Mouse (Mus musculus): Measurements from ENCODE around the gene Gm17324. TPM values are rescaled to one million over a fixed set of nuclear protein-coding genes. Genes with fewer than 3 reads are reported as not detected.
A peak's percentile ranks its signal among the peaks of the same experiment; 100 is the strongest.
"Not testable (repeated sequence)": the region's sequence is repeated elsewhere in the genome, so short reads cannot be mapped to it uniquely, and the experiment has no call there.

The Gm17324 gene
- polyA plus RNA-seq, 1 experiment from 2014 or later = 1.4 TPM

DNA sequence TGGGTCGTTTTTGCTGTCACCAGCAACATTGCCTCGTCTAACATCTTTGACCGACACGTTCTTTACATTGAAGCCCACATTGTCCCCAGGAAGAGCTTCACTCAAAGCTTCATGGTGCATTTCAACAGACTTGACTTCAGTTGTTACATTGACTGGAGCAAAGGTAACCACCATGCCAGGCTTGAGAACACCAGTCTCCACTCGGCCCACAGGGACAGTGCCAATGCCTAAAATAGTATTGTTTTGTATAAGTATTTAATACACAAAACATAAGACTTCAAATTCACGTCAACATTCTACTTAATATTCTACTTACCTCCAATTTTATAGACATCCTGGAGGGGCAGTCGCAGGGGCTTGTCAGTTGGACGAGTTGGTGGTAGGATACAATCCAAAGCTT, 30.7 kb upstream of the Gm17324 start:
- peak overlapping the region; percentile 64 for H3K4me2 ChIP-seq
- not testable (repeated sequence) for H3K9me3 ChIP-seq (replicated peaks); H3K27me3 ChIP-seq; ATAC-seq (replicated peaks; ENCODE audit: low FRiP score)
- peaks cover 50% of the 10 kb centered on the region for H3K36me3 ChIP-seq
- peaks cover 11% of the 10 kb centered on the region for H3K4me1 ChIP-seq
- H3K27ac ChIP-seq = 0 out of 2 replicates have a peak overlapping the region, but pooled peaks have one; percentile 23
- peak overlapping the region; percentile 46 for H3K9ac ChIP-seq
- WGBS = 22% methylated on average over 8 of the region's 8 CpGs
- H3K4me3 ChIP-seq (replicated peaks) = peak overlapping the region; percentile 87

GRCm38 (mm10) chr9:78478009-78478605, 29.5 kb upstream of the Gm17324 start:
- not testable (repeated sequence) for H3K9me3 ChIP-seq (replicated peaks); H3K9ac ChIP-seq; ATAC-seq (replicated peaks; ENCODE audit: low FRiP score); H3K27me3 ChIP-seq
- 80% methylated on average over 1 of the region's 1 CpGs for WGBS
- Histone ChIP-seq H3K27ac (peak overlapping the region; percentile 55; the same call in 1 of the 2 replicates), H3K36me3 (peaks cover 62% of the 10 kb centered on the region), H3K4me3 (replicated peaks) (0 out of 2 replicates have a peak overlapping the region, but pooled peaks have one; percentile 8), H3K4me1 (peaks cover 11% of the 10 kb centered on the region), H3K4me2 (peak overlapping the region; percentile 26; the same call in 1 of the 2 replicates)

- Histone ChIP-seq H3K36me3 (peaks cover 72% of the 10 kb centered on the region), H3K9ac (no peak overlapping the region), H3K4me2 (no peak overlapping the region), H3K4me3 (replicated peaks) (no peak overlapping the region), H3K27me3 (no peaks in the 10 kb centered on the region), H3K27ac (peak overlapping the region; percentile 55), H3K9me3 (replicated peaks) (no peaks in the 10 kb centered on the region), H3K4me1 (peaks cover 5% of the 10 kb centered on the region)
- 6% methylated on average over 5 of the region's 5 CpGs for WGBS
- ATAC-seq (replicated peaks; ENCODE audit: low FRiP score) = no peak
These were observed 28.5 kb upstream of the Gm17324 start for GRCm38 (mm10) chr9:78477021-78477551.

DNA sequence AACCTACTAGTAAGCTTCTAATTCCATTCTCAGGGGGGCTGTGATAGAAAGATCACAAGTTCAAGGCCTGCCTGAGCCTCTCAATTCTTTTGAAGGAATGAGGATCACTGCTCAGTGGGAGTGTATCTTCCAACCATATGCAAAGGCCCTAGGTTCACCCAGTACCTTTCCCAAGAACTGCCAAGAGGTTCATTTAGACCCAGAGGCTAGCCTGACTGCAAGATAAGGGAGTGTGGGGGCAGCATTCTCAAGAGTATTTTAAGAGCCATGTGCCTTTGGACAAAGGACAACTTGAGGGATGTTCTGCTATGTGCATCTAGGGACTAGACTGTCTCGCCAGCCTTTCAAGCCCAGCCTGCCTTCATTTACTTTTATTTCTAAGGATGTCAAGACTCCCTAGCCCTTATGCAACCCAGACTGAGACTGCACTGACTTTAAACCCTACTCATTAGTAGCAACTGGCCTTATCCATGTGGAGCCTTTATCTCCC, 28.0 kb upstream of the Gm17324 start:
- WGBS = 19% methylated on average over 1 of the region's 1 CpGs

DNA sequence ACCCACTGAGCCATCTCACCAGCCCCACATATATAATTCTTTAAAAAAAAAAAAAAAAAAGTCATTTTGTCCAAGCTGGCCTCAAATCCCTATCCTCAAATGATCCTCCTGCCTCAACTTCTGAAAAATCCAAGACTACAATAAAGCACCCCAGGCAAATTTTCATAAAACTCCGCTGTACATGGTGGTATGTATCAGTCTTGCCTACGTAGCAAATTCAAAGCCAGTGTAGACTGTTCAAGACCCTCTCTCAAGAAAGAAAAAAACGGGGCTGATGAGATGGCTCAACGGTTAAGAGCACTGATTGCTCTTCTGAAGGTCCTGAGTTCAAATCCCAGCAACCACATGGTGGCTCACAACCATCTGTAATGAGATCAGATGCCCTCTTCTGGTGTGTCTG, 27.3 kb upstream of the Gm17324 start:
- H3K9me3 ChIP-seq (replicated peaks) = no peaks in the 10 kb centered on the region
- H3K4me2 ChIP-seq = no peak overlapping the region
- H3K9ac ChIP-seq = no peak overlapping the region
- 75% methylated on average over 4 of the region's 4 CpGs for WGBS
- H3K4me1 ChIP-seq = peaks cover 5% of the 10 kb centered on the region
- H3K27ac ChIP-seq = no peak overlapping the region
- no peaks in the 10 kb centered on the region for H3K27me3 ChIP-seq
- no peak overlapping the region for H3K4me3 ChIP-seq (replicated peaks)
- H3K36me3 ChIP-seq = peaks cover 78% of the 10 kb centered on the region
- no peak for ATAC-seq (replicated peaks; ENCODE audit: low FRiP score)

More for the DNA sequence above, 28.0 kb upstream of the Gm17324 start:
- H3K4me3 ChIP-seq (replicated peaks) = no peak overlapping the region
- no peak overlapping the region for H3K4me2 ChIP-seq
- no peak for ATAC-seq (replicated peaks; ENCODE audit: low FRiP score)
- peaks cover 5% of the 10 kb centered on the region for H3K4me1 ChIP-seq
- no peaks in the 10 kb centered on the region for H3K9me3 ChIP-seq (replicated peaks)
- no peak overlapping the region for H3K9ac ChIP-seq
- no peaks in the 10 kb centered on the region for H3K27me3 ChIP-seq
- H3K36me3 ChIP-seq = peaks cover 73% of the 10 kb centered on the region
- H3K27ac ChIP-seq = peak overlapping the region; percentile 55

DNA sequence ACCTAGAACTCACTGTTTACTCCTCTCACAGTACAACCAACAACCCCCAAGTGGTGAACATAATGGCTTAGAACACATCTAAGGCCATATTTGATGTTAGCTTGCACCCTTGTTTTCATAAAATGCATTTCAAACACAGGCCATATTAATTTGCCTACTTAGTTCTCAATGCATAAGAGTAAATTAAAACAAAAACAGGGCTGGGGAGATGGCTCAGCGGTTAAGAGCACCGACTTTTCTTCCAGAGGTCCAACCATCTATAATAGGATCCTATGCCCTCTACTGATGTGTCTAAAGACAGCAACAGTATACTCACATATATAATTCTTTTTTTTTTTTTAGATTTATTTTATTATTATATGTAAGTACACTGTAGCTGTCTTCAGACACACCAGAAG, 26.8 kb upstream of the Gm17324 start:
- Histone ChIP-seq H3K27ac (no peak overlapping the region), H3K27me3 (no peaks in the 10 kb centered on the region), H3K4me3 (replicated peaks) (no peak overlapping the region), H3K4me2 (no peak overlapping the region), H3K9ac (no peak overlapping the region), H3K36me3 (peaks cover 81% of the 10 kb centered on the region), H3K4me1 (peaks cover 5% of the 10 kb centered on the region), H3K9me3 (replicated peaks) (no peaks in the 10 kb centered on the region)
- 93% methylated on average over 2 of the region's 2 CpGs for WGBS
- no peak for ATAC-seq (replicated peaks; ENCODE audit: low FRiP score)

DNA sequence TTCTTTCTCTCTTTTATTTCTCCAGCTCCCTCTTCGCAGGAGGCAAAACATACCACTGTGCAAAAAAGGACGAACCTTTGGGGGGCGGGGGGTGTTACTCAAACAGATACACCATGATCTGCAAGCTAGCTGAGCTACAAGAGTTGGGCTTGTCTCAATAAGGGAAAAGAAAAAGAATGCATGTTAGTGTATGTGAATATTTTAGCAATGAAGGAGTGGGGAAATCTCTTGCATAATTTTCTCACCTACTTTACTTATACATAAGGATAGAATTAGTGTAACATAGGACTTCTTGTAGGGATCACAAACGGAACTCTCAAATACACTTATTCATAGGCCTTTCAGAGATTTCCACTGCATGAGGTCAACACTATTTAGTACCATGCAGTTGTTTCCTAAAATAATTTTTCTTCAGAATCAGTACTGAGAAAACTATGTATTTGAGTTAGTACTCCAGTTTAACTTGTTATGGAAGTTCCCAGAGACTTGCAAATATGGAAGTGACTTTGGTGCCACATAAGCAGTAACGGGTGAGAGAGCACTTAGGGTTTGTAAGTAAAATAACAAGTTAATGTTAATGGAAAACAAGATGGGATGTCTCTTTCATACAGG, 26.3 kb upstream of the Gm17324 start:
- 0 out of 2 replicates have a peak overlapping the region, but pooled peaks have one; percentile 13 for H3K27ac ChIP-seq
- 78% methylated on average over 5 of the region's 5 CpGs for WGBS
- no peak for ATAC-seq (replicated peaks; ENCODE audit: low FRiP score)
- H3K9ac ChIP-seq = no peak overlapping the region
- H3K4me2 ChIP-seq = no peak overlapping the region
- no peaks in the 10 kb centered on the region for H3K9me3 ChIP-seq (replicated peaks)
- H3K4me3 ChIP-seq (replicated peaks) = no peak overlapping the region
- H3K27me3 ChIP-seq = no peaks in the 10 kb centered on the region
- H3K4me1 ChIP-seq = peaks cover 5% of the 10 kb centered on the region
- peaks cover 82% of the 10 kb centered on the region for H3K36me3 ChIP-seq

GRCm38 (mm10) chr9:78474270-78474669, 25.7 kb upstream of the Gm17324 start:
- Histone ChIP-seq H3K9ac (no peak overlapping the region), H3K27me3 (no peaks in the 10 kb centered on the region), H3K36me3 (peaks cover 83% of the 10 kb centered on the region), H3K9me3 (replicated peaks) (no peaks in the 10 kb centered on the region), H3K4me3 (replicated peaks) (no peak overlapping the region), H3K4me1 (peaks cover 5% of the 10 kb centered on the region), H3K4me2 (no peak overlapping the region), H3K27ac (0 out of 2 replicates have a peak overlapping the region, but pooled peaks have one; percentile 13)
- 82% methylated on average over 2 of the region's 2 CpGs for WGBS
- ATAC-seq (replicated peaks; ENCODE audit: low FRiP score) = no peak

DNA sequence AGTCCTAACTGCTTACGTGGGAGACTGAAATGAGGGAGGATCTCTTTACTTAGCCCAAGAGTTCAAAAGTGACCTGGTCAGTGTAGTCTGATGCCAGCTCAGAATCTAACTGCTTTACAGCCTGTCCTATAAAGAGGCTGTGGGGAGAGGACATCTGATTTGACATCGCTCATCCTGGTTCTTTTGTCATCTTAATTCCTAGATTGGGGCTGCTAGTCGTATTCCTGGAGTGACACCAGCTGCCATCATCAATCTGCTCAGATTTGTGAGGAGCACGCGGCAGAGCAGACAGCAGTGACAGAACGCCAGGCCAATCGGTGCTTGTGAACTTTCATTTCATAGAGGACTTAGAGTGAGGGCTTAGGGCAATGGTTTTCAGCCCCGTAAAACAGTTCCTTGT, 25.0 kb upstream of the Gm17324 start:
- no peaks in the 10 kb centered on the region for H3K9me3 ChIP-seq (replicated peaks)
- no peak overlapping the region for H3K27ac ChIP-seq
- H3K9ac ChIP-seq = no peak overlapping the region
- H3K4me1 ChIP-seq = no peaks in the 10 kb centered on the region
- no peaks in the 10 kb centered on the region for H3K27me3 ChIP-seq
- no peak overlapping the region for H3K4me2 ChIP-seq
- ATAC-seq (replicated peaks; ENCODE audit: low FRiP score) = no peak
- WGBS = 60% methylated on average over 8 of the region's 8 CpGs
- peaks cover 83% of the 10 kb centered on the region for H3K36me3 ChIP-seq
- H3K4me3 ChIP-seq (replicated peaks) = no peak overlapping the region

- H3K4me1 ChIP-seq = no peaks in the 10 kb centered on the region
- no peak for ATAC-seq (replicated peaks; ENCODE audit: low FRiP score)
- H3K27me3 ChIP-seq = no peaks in the 10 kb centered on the region
- WGBS = 91% methylated on average over 3 of the region's 3 CpGs
- no peak overlapping the region for H3K4me2 ChIP-seq
- H3K36me3 ChIP-seq = peaks cover 87% of the 10 kb centered on the region
- H3K27ac ChIP-seq = no peak overlapping the region
- no peak overlapping the region for H3K9ac ChIP-seq
- no peak overlapping the region for H3K4me3 ChIP-seq (replicated peaks)
- H3K9me3 ChIP-seq (replicated peaks) = no peaks in the 10 kb centered on the region
These were observed 17.1 kb upstream of the Gm17324 start for GRCm38 (mm10) chr9:78465725-78466124.

DNA sequence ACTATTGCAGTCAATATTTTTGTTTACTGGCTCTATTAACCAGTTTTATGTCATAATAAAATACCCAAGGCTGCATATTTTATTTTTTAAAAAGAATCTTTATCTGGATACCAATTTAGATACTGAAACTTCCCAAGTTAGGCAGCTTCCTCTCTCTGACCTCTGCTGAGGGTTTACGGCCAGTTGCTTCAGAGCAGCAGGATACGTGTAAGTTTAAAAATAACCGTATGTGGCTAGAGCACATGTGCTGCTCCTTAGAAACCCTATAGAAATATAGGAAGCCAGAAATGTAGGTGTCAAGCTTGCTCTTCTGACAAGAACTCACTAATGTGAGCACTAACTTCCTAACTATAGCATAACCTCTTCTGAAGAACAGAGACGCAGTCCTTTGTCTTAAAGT, 14.8 kb upstream of the Gm17324 start:
- Histone ChIP-seq H3K4me2 (no peak overlapping the region), H3K9ac (no peak overlapping the region), H3K9me3 (replicated peaks) (no peaks in the 10 kb centered on the region), H3K27ac (no peak overlapping the region), H3K36me3 (peaks cover 86% of the 10 kb centered on the region), H3K4me1 (no peaks in the 10 kb centered on the region), H3K4me3 (replicated peaks) (no peak overlapping the region), H3K27me3 (no peaks in the 10 kb centered on the region)
- ATAC-seq (replicated peaks; ENCODE audit: low FRiP score) = no peak
- WGBS = 83% methylated on average over 4 of the region's 4 CpGs

- no peak overlapping the region for H3K9ac ChIP-seq
- H3K27ac ChIP-seq = no peak overlapping the region
- no peaks in the 10 kb centered on the region for H3K27me3 ChIP-seq
- no peak for ATAC-seq (replicated peaks; ENCODE audit: low FRiP score)
- peaks cover 87% of the 10 kb centered on the region for H3K36me3 ChIP-seq
- no peak overlapping the region for H3K4me3 ChIP-seq (replicated peaks)
- no peaks in the 10 kb centered on the region for H3K4me1 ChIP-seq
- 90% methylated on average over 8 of the region's 8 CpGs for WGBS
- no peak overlapping the region for H3K4me2 ChIP-seq
- H3K9me3 ChIP-seq (replicated peaks) = no peaks in the 10 kb centered on the region
These were observed 8.4 kb upstream of the Gm17324 start for GRCm38 (mm10) chr9:78457026-78457425.
